Mouse (Mus musculus) brain, embryonic 14.5 days (tissue): ENCODE data around the gene Jazf1.

Source experiments
- CTCF ChIP-seq: fragments of 200-500 bp; IDR thresholded peaks from 2 replicates; pipeline ENCODE4 v1.5.1; 2012; ENCODE audit warnings: inconsistent platforms, mild to moderate bottlenecking, moderate library complexity, borderline replicate concordance; ENCODE audit not compliant: insufficient read depth, insufficient read length; ENCODE audit errors: extremely low read depth
- POLR2A ChIP-seq: fragments of 200-500 bp; IDR thresholded peaks from 2 replicates; pipeline ENCODE4 v1.6.1; 2012; ENCODE audit warnings: mild to moderate bottlenecking, inconsistent platforms, borderline replicate concordance; ENCODE audit not compliant: poor library complexity, insufficient read depth, insufficient read length, severe bottlenecking; ENCODE audit errors: extremely low read depth

DNA sequence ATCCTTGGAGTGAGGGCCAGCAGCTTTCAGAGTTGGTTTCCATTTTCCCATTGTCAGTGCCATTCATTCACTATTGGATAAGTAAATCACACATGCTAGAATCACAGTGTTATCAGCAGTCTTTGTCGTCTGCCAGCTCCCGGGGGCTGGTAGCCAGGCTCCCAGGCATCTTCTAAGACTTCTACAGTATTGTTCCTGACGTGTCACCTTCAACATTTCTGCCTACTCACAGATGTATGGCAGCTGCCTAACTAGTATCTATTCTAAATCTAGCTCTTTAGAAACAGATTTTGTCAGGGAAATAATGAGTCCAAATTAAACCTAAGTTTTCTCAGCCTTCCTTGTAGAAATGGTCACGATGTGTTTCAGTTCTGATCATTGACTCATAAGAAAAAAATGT lies 12.8 kb upstream of the Jazf1 start:
- no peak for TF ChIP-seq CTCF
- TF ChIP-seq POLR2A: no peak
